Mouse (Mus musculus): ENCODE data around the gene Pou2f3.

DNA sequence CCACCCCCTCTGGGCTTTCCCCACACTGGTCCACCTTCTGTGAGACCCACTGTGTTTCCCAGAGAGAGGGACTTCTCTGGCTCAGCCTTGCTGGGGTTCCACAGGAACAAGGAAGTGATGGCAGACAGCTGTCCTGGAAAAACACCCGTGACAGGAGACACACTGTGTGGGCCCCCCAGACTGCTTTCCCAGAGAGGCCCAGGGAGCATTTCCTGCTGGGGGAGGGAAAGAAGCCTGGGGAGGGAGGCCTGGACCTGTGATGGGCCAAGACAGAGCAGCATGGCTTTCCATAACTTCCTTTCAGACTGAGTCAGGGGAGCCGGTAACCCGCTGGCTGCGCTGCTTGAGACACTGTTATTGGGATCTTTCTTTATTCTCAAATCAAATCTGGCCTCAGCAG lies 20.7 kb upstream of the Pou2f3 start:
- TF ChIP-seq CTCF (IDR thresholded peaks at IDR 0.05; ENCODE audit: borderline replicate concordance, control insufficient read depth, extremely low read depth, insufficient read depth, low read length, poor library complexity) (no peak), POLR2A (IDR thresholded peaks at IDR 0.05; ENCODE audit: control insufficient read depth, extremely low read depth, insufficient read depth, low read length, poor library complexity) (no peak)

Data from thymus, adult 2 months (tissue).